In the genomic region with DNA sequence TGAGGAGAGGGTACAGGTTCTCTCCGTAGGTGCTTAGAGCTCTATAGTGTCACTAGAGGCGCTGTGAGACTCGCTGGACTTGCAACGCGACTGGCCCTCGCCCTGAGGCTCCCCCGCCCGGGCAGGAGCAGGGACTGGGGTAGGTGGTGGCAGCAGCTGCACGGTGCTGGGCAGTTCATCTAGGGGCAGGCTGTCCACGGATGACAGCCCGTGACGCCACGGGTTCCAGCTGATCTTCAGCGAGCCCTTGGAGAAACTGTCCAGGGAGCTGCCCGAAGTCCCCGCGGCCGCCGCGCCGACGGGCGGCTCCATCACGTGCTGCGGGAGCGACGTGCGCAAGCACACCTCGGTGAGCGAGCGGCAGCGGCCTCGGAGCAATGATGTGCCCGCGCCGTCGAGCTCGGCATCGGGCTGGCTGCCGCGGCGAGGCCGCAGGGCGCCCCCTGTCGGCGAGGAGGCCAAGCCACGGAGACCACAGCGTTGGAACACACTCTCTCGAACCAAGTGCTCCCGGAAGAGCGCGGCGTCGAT, we compare ENCODE assay signal across 9 mouse cellular contexts. TPM values are rescaled to one million over a fixed set of nuclear protein-coding genes. Genes with fewer than 3 reads are reported as not detected.
A peak's percentile ranks its signal among the peaks of the same experiment; 100 is the strongest.
DNase-seq lines count a peak whose midpoint lies in the region; ATAC-seq lines count a peak whose summit lies in the region.
"Had no signal": no experiment of that assay in that cellular context is flagged by ENCODE, and none has a peak within 500 bp of the region (broad histone marks: within the 10 kb centered on the region; RNA-seq: fewer than 3 reads in every experiment).

No protein-coding gene starts in this region.

- H3K4me2 ChIP-seq in heart, embryonic 15.5 days, result peak overlapping the region; percentile 81
- peak overlapping the region; percentile 72 for H3K4me2 ChIP-seq in liver, embryonic 13.5 days

- peaks cover 53% of the 10 kb centered on the region for H3K27me3 ChIP-seq in forebrain, embryonic 10.5 days (ENCODE audit: poor library complexity, severe bottlenecking)
- H3K27me3 ChIP-seq in heart, embryonic 15.5 days, result peaks cover 33% of the 10 kb centered on the region
- peaks cover 45% of the 10 kb centered on the region for H3K27me3 ChIP-seq in liver, embryonic 13.5 days
- H3K27me3 ChIP-seq: Patski had no signal

- peak overlapping the region; percentile 53 for H3K4me3 ChIP-seq in forebrain, embryonic 10.5 days
- peak overlapping the region; percentile 51 for H3K4me3 ChIP-seq in heart, embryonic 15.5 days
- peak overlapping the region; percentile 51 for H3K4me3 ChIP-seq in liver, embryonic 13.5 days (replicated peaks)

- peaks cover 43% of the 10 kb centered on the region for H3K36me3 ChIP-seq in forebrain, embryonic 10.5 days (replicated peaks)
- H3K36me3 ChIP-seq in heart, embryonic 15.5 days, result peaks cover 18% of the 10 kb centered on the region; the same call in 1 of the 2 replicates
- peaks cover 11% of the 10 kb centered on the region; the same call in 1 of the 2 replicates for H3K36me3 ChIP-seq in liver, embryonic 13.5 days

- DNase-seq in B cell, adult 2 months, result peak; percentile 94 to 96
- DNase-seq in adrenal gland, postnatal 4 days (ENCODE audit: low spot score in 2 of 2), result peak; percentile 62 to 63
- DNase-seq in forebrain, embryonic 10.5 days (ENCODE audit: extremely low spot score, low spot score), result peak; percentile 76
- DNase-seq in kidney, postnatal 10 days, result peak; percentile 89
- peak; percentile 71 for DNase-seq in liver, embryonic 13.5 days
- peak; percentile 92 for DNase-seq in naive thymus-derived CD4-positive, alpha-beta T cell, adult 2 months (ENCODE audit: low read depth)
- DNase-seq in spleen, postnatal 4 days (ENCODE audit: low spot score in 2 of 2), result peak; percentile 80 to 92

- ATAC-seq in heart, embryonic 15.5 days (replicated peaks; ENCODE audit: insufficient number of reproducible peaks, insufficient read depth, low FRiP score, low read depth), result peak; percentile 74
- peak; percentile 77 for ATAC-seq in liver, embryonic 13.5 days (ENCODE audit: low read depth)
- ATAC-seq: Patski had no signal

- 1% methylated on average over 54 of the region's 54 CpGs for WGBS in forebrain, embryonic 10.5 days
- 1% methylated on average over 53 of the region's 54 CpGs for WGBS in heart, embryonic 15.5 days
- WGBS in liver, embryonic 13.5 days (ENCODE audit: insufficient replicate concordance), result 3% methylated on average over 54 of the region's 54 CpGs

- peak overlapping the region; percentile 77 for H3K27ac ChIP-seq in forebrain, embryonic 10.5 days
- H3K27ac ChIP-seq in heart, embryonic 15.5 days, result peak overlapping the region; percentile 59; the same call in 1 of the 2 replicates
- no peak overlapping the region for H3K27ac ChIP-seq in liver, embryonic 13.5 days

- H3K9ac ChIP-seq in heart, embryonic 15.5 days, result peak overlapping the region; percentile 57
- H3K9ac ChIP-seq in liver, embryonic 13.5 days, result peak overlapping the region; percentile 54

- peaks cover 18% of the 10 kb centered on the region for H3K4me1 ChIP-seq in forebrain, embryonic 10.5 days
- H3K4me1 ChIP-seq in heart, embryonic 15.5 days (replicated peaks), result peaks cover 17% of the 10 kb centered on the region
- peaks cover 14% of the 10 kb centered on the region for H3K4me1 ChIP-seq in liver, embryonic 13.5 days (replicated peaks)

- H3K9me3 ChIP-seq in forebrain, embryonic 10.5 days, result no peaks in the 10 kb centered on the region
- no peaks in the 10 kb centered on the region for H3K9me3 ChIP-seq in heart, embryonic 15.5 days (replicated peaks)
- no peaks in the 10 kb centered on the region for H3K9me3 ChIP-seq in liver, embryonic 13.5 days (replicated peaks)

RNA-seq across cellular contexts. Expression of a gene that starts 7.4 kb away (rescaled TPM):
- 1 to 10 TPM in 1 of 2 experiments, under 1 TPM in 1; 0.59 to 1.3 TPM for total RNA-seq in adrenal gland, postnatal 4 days (2021)
- 2.1 and 2.8 TPM in 2 replicates for polyA plus RNA-seq in forebrain, embryonic 10.5 days (2016; fragmentation: Nextera tagmentation; extraction: Ambion mirVana)
- 0.18 and 0.33 TPM in 2 replicates for polyA plus RNA-seq in heart, embryonic 15.5 days (2015; fragmentation: Nextera tagmentation; extraction: Ambion mirVana)
- polyA plus RNA-seq in liver, embryonic 13.5 days (2015; fragmentation: Nextera tagmentation; extraction: Ambion mirVana), result 0.07 TPM in 2 replicates

RNA-seq across cellular contexts. Expression of a gene that starts 11.2 kb away (rescaled TPM):
- total RNA-seq in adrenal gland, postnatal 4 days (2021), result 10 to 100 TPM; 40.6 to 44.1 TPM
- 31.1 and 33.2 TPM in 2 replicates for polyA plus RNA-seq in forebrain, embryonic 10.5 days (2016; fragmentation: Nextera tagmentation; extraction: Ambion mirVana)
- 38.3 and 44.3 TPM in 2 replicates for polyA plus RNA-seq in heart, embryonic 15.5 days (2015; fragmentation: Nextera tagmentation; extraction: Ambion mirVana)
- polyA plus RNA-seq in liver, embryonic 13.5 days (2015; fragmentation: Nextera tagmentation; extraction: Ambion mirVana), result 7.4 and 8.0 TPM in 2 replicates

RNA-seq across cellular contexts. Expression of a gene that starts 23.1 kb away (rescaled TPM):
- total RNA-seq in adrenal gland, postnatal 4 days (2021), result 10 to 100 TPM; 22.7 to 25.4 TPM
- 2.5 and 2.7 TPM in 2 replicates for polyA plus RNA-seq in forebrain, embryonic 10.5 days (2016; fragmentation: Nextera tagmentation; extraction: Ambion mirVana)
- polyA plus RNA-seq in heart, embryonic 15.5 days (2015; fragmentation: Nextera tagmentation; extraction: Ambion mirVana), result 11.5 and 15.6 TPM in 2 replicates
- 5.3 and 6.2 TPM in 2 replicates for polyA plus RNA-seq in liver, embryonic 13.5 days (2015; fragmentation: Nextera tagmentation; extraction: Ambion mirVana)

RNA-seq across cellular contexts. Expression of a gene that starts 36.0 kb away (rescaled TPM):
- 1 to 10 TPM in 1 of 2 experiments, under 1 TPM in 1; 0.90 to 2.5 TPM for total RNA-seq in adrenal gland, postnatal 4 days (2021)
- polyA plus RNA-seq in forebrain, embryonic 10.5 days (2016; fragmentation: Nextera tagmentation; extraction: Ambion mirVana), result 0.73 and 1.3 TPM in 2 replicates
- polyA plus RNA-seq in heart, embryonic 15.5 days (2015; fragmentation: Nextera tagmentation; extraction: Ambion mirVana), result 1.4 and 3.5 TPM in 2 replicates
- 0.16 and 0.20 TPM in 2 replicates for polyA plus RNA-seq in liver, embryonic 13.5 days (2015; fragmentation: Nextera tagmentation; extraction: Ambion mirVana)

RNA-seq across cellular contexts. Expression of a gene that starts 37.1 kb away (rescaled TPM):
- total RNA-seq in adrenal gland, postnatal 4 days (2021), result 10 to 100 TPM; 85.9 to 87.9 TPM
- polyA plus RNA-seq in forebrain, embryonic 10.5 days (2016; fragmentation: Nextera tagmentation; extraction: Ambion mirVana), result 75.0 and 78.5 TPM in 2 replicates
- 84.7 and 90.0 TPM in 2 replicates for polyA plus RNA-seq in heart, embryonic 15.5 days (2015; fragmentation: Nextera tagmentation; extraction: Ambion mirVana)
- 47.5 and 54.9 TPM in 2 replicates for polyA plus RNA-seq in liver, embryonic 13.5 days (2015; fragmentation: Nextera tagmentation; extraction: Ambion mirVana)
